Mouse (Mus musculus) ovary, postnatal 36 days (tissue): ENCODE measurements at regions not wholly inside any gene's neighbourhood (a gene's known extent, or its start where the extent isn't known, plus 50 kb on each side); places are given as distances from the start of the nearest gene placed in this dataset.

Experiments
- DNase-seq: peaks from one replicate; pipeline ENCODE4 v3.0.0; 2022; ENCODE audit warnings: low spot score, mixed read lengths

- no peak for DNase-seq
Measured at GRCm38 (mm10) chr16:24093624-24094023, 105.0 kb upstream of the Bcl6 start.

- DNase-seq = no peak
Measured at GRCm38 (mm10) chr16:24092616-24093525, 104.2 kb upstream of the Bcl6 start.

- DNase-seq = no peak
Measured at GRCm38 (mm10) chr16:24092136-24092535, 103.5 kb upstream of the Bcl6 start.

GRCm38 (mm10) chr16:24090981-24091380 is 102.3 kb upstream of the Bcl6 start:
- no peak for DNase-seq

- no peak for DNase-seq
Measured at GRCm38 (mm10) chr16:24089840-24090762, 101.4 kb upstream of the Bcl6 start.

- DNase-seq = no peak
Measured at GRCm38 (mm10) chr16:24083966-24084365, 95.3 kb upstream of the Bcl6 start.

GRCm38 (mm10) chr16:24080471-24080870 is 91.8 kb upstream of the Bcl6 start:
- no peak for DNase-seq

GRCm38 (mm10) chr16:24078622-24079021 is 90.0 kb upstream of the Bcl6 start:
- no peak for DNase-seq

- no peak for DNase-seq
Measured at GRCm38 (mm10) chr16:24077428-24077827, 88.8 kb upstream of the Bcl6 start.

- no peak for DNase-seq
Measured at GRCm38 (mm10) chr16:24076799-24077136, 88.1 kb upstream of the Bcl6 start.

- DNase-seq = no peak
Measured at GRCm38 (mm10) chr16:24076109-24076798, 87.6 kb upstream of the Bcl6 start.

- DNase-seq = no peak
Measured at GRCm38 (mm10) chr16:24073613-24074244, 85.1 kb upstream of the Bcl6 start.

- DNase-seq = no peak
Measured at GRCm38 (mm10) chr16:24073065-24073464, 84.4 kb upstream of the Bcl6 start.

- no peak for DNase-seq
Measured at GRCm38 (mm10) chr16:24069411-24069810, 80.8 kb upstream of the Bcl6 start.

- DNase-seq = no peak
Measured at GRCm38 (mm10) chr16:24068250-24068813, 79.7 kb upstream of the Bcl6 start.

- no peak for DNase-seq
Measured at GRCm38 (mm10) chr16:24062314-24062713, 73.7 kb upstream of the Bcl6 start.

- no peak for DNase-seq
Measured at GRCm38 (mm10) chr16:24061496-24061895, 72.8 kb upstream of the Bcl6 start.

- no peak for DNase-seq
Measured at GRCm38 (mm10) chr16:24059090-24059600, 70.5 kb upstream of the Bcl6 start.

- DNase-seq = no peak
Measured at GRCm38 (mm10) chr16:24056885-24057531, 68.4 kb upstream of the Bcl6 start.

- DNase-seq = no peak
Measured at GRCm38 (mm10) chr16:24056123-24056884, 67.7 kb upstream of the Bcl6 start.
